Mouse (Mus musculus) brain, embryonic 14.5 days (tissue): ENCODE measurements around the gene 2610002M06Rik. TPM values are rescaled to one million over a fixed set of nuclear protein-coding genes. Genes with fewer than 3 reads are reported as not detected.

ENCODE experiments used
- DNase-seq: peaks from one replicate; pipeline ENCODE4 v3.0.0-alpha.2; 2011; ENCODE audit warnings: low read depth
- CTCF ChIP-seq: fragments of 200-500 bp; IDR thresholded peaks from 2 replicates; pipeline ENCODE4 v1.5.1; 2012; ENCODE audit warnings: inconsistent platforms, mild to moderate bottlenecking, moderate library complexity, borderline replicate concordance; ENCODE audit not compliant: insufficient read depth, insufficient read length; ENCODE audit errors: extremely low read depth
- POLR2A ChIP-seq: fragments of 200-500 bp; IDR thresholded peaks from 2 replicates; pipeline ENCODE4 v1.6.1; 2012; ENCODE audit warnings: mild to moderate bottlenecking, inconsistent platforms, borderline replicate concordance; ENCODE audit not compliant: poor library complexity, insufficient read depth, insufficient read length, severe bottlenecking; ENCODE audit errors: extremely low read depth
- polyA plus RNA-seq: library from polyadenylated mRNA; depleted of rRNA; stranded (reverse); fragments of >200 nt; gene quantifications from 2 replicates; pipeline ENCODE4 v1.2.3, GENCODE M21; 2012; rRNA removed

The 2610002M06Rik gene
- polyA plus RNA-seq = 13.2 and 16.3 TPM in 2 replicates

DNA sequence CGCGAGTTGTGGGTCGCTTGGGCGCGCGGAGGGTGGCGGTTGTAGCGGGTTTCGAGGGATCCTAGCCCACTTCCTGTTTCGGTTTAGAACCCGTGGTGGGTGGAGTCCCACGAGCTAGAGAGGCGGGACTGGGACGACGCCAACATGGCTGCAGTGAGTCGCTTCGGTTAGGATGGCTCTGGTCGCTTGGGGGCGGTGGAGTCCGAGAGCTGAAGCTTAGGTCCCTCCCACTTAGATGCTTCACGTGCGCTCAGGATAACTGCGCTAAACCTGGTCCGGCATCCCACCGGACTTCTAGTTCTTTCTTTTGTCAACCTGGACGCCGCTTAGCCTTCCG lies at the start of gene 2610002M06Rik:
TSS of gene 2610002M06Rik (minus strand) at position 117 of the 337 bp plus-strand sequence.
- TF ChIP-seq POLR2A = no peak
- TF ChIP-seq CTCF = peak; percentile 58
- DNase-seq = peak; percentile 95

- TF ChIP-seq POLR2A (no peak), CTCF (no peak)
- DNase-seq = peak; percentile 4
Measured at GRCm38 (mm10) chrX:107858165-107858564, 42.0 kb upstream of the 2610002M06Rik start.

DNA sequence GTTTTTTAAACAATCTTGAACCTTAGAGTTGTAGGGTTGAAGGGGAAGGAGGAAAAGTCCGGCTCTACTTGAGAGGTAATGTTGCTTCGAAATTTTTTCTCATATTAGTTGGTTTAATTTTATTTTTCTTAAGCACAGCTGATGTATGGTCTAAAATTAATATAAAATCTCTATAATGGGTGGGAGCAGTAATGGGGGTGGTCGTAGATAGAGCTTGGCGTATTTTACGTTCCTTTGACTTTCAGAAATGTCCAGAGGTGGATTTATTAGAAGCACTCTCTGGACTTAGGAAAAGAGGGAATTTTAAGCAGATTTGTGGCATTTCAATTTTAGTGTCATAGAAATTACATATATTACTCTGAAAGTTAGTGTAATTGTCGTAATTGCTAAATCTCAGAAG lies 592 bp upstream of the 2610002M06Rik start:
- TF ChIP-seq CTCF (no peak), POLR2A (no peak)
- DNase-seq = no peak

DNA sequence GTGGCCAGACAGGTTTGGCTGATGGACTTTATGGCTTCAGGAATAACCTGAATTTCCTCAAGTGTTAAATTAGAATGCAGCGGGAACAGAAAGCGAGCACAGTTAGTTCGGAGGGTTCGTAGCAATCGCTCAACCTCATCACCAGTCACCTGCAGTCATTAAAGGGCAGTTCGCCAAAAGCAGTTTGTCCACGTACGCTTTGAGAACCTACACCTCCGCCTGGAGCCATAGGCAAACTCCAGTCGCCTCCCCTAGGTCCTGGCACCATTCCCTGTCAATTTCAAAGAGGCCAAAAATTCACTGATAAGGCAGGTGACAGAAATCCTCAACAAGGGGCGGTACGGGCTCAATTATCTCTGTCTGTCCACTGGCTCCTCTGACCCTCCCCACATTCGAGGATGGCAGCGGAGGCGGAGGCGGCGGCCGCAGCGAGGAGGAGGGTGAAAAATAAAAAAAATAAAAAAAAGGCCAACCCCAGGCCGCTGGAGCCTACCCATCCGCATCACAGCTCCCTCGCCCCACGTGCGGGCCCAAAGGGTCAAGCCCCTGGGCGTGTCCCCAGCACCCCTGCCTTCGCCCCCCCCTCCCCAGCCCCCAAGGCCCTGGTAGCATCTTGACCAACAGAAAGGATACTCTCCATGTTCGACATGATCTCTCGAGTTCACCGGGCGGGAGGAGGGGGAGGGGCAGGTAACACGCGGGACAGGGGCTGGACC lies 474 bp downstream of the 2610002M06Rik start:
- TF ChIP-seq POLR2A (no peak), CTCF (no peak)
- DNase-seq = peak; percentile 31

DNA sequence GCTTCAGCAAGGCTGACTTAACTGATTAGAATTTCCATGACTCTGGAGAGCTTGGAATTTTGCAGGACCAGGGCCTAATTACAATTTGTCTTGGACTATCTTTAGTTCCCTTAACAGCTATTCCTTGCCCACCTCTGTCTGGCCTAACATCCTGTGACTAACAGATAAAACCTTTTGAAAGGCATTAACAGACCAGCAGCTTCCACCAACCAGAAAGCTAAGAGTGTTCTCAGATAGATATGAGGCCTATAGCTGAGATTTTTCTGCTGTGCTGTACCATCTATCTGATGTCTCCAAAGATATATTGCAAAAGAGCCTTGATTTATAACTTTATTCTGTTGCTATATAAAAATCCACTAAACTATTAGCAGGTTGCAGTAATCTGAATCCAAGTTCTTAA lies 4.0 kb downstream of the 2610002M06Rik start:
- TF ChIP-seq CTCF (no peak), POLR2A (no peak)
- no peak for DNase-seq

- TF ChIP-seq CTCF (no peak), POLR2A (no peak)
- DNase-seq = no peak
Measured at GRCm38 (mm10) chrX:107796919-107797318, 19.2 kb downstream of the 2610002M06Rik start.

DNA sequence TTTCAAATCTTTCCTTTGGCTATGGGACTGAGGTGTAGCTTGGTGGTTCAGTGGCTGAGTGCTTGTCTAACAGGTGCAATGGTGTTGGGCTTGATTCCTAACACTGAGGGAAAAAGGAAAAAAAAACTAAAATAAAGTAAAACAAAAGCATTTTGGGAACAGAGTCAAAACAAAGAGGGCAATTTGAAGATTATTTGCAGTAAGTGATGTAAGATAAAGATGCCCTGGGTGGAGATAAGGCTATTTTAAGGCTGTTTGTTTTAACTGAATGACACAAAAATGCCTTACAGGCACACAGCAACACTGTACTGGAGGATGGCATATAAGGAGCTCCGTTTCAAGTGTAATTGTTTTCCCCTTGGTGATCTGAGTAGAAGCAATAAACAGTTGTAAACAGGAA lies 20.3 kb downstream of the 2610002M06Rik start:
- TF ChIP-seq CTCF = no peak
- TF ChIP-seq POLR2A = no peak
- no peak for DNase-seq

- no peak for DNase-seq
- no peak for TF ChIP-seq POLR2A
- no peak for TF ChIP-seq CTCF
Measured at GRCm38 (mm10) chrX:107792290-107792689, 23.8 kb downstream of the 2610002M06Rik start, which contains the start of gene Tent5d. Gene Tent5d, plus strand, starts transcription at chrX:107792590.

DNA sequence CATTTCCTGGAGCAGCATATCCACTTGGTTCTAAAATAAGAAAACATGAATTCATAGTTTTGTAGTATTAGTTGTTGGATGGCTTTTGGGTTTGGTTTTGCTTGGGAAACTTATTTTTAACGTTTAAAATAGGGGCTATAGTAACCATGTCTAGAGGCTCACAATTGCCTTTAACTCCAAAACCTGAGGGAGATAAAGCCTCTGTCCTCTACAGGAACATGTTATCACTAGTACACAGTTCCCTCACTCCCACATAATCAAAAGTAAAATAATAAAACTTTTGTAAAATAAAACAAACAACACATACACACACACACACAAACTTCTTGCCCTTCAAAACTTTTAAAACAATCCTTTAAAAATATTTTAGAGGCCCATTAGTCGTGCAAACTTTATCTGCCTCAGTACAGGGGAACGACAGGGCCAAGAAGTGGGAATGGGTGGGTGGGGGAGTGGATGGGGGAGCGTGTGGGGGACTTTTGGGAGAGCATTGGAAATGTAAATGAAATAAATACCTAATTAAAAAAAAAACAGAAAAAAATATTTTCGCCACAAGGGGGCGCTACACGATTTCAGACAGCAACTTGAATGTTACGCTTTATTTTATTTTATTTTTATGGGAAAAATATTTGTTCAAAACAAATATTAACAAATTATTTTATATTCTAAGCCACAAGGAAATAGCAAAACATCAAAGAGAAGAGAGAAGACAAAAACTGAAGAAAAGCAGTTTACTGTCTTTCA lies 25.2 kb downstream of the 2610002M06Rik start:
- DNase-seq = peak; percentile 5
- no peak for TF ChIP-seq POLR2A
- TF ChIP-seq CTCF = no peak

DNA sequence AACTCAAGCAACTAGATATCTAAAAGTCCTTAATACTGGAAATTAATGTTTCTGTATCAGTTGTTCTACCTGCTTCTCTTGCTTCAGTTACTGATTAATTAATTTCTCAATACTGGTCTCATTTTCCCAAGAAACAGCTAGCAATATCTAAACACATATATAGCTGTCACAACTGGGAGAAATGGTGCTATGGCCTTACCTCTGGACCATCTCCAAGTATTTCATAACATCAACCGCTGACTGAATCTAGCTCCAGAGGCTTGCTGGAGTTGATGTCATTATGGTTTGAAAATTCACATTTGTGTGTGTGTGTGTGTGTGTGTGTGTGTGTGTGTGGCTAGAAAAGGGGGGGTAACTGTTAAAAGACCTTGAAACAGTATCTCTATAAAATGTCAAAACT lies 26.0 kb downstream of the 2610002M06Rik start:
- TF ChIP-seq POLR2A = no peak
- TF ChIP-seq CTCF = no peak

DNA sequence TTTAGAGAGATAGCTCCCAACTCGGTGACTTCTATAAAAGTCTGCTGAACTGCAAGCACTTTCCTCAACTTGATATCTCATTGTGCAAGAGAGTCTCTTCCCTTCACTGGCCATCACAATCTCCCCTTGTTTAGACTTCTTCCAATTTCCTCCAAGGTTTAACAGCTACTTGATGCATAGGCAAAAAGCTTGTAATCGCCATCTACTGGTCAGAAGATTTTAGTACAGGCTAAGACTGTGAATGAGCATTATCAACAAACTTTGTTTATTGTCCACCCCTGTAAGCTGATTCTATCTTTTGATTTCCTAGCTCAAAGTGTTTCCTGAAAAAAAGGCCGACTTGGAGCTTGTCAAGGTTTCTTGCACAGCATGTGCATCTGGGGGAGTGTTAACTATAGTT lies 48.2 kb downstream of the 2610002M06Rik start:
- peak; percentile 6 for DNase-seq
- TF ChIP-seq CTCF (no peak), POLR2A (no peak)

More for the DNA sequence above, 26.0 kb downstream of the 2610002M06Rik start:
- no peak for DNase-seq

Other genes with a start within 250 kb of the 2610002M06Rik start
- gene Tbx22, start 148.4 kb downstream of the 2610002M06Rik start, polyA plus RNA-seq = 0.04 and 0.13 TPM in 2 replicates
- gene Tent5d, start 23.7 kb downstream of the 2610002M06Rik start, polyA plus RNA-seq = not detected in 2 replicates
- not detected in 2 replicates for gene Gm732, start 132.1 kb upstream of the 2610002M06Rik start, polyA plus RNA-seq